Mouse (Mus musculus) stomach, postnatal 0 days (tissue): ENCODE data around the gene Ctbs.

Source experiments
- CTCF ChIP-seq: IDR thresholded peaks from 2 replicates; pipeline ENCODE4 v1.5.1; 2016; ENCODE audit warnings: antibody characterized with exemption, low read depth, mild to moderate bottlenecking, moderate library complexity
- EP300 ChIP-seq: optimal IDR thresholded peaks from 2 replicates; pipeline ENCODE3; 2016; ENCODE audit warnings: antibody characterized with exemption

- no peak for TF ChIP-seq CTCF
- TF ChIP-seq EP300: no peak
Measured at GRCm38 (mm10) chr3:146404311-146405201, 45.0 kb upstream of the Ctbs start, which contains the start of gene Ssx2ip.
